8 mouse cellular contexts compared by ENCODE assay signal in genomic region chr8:126298296-126299093, GRCm38 (mm10). TPM values are rescaled to one million over a fixed set of nuclear protein-coding genes. Genes with fewer than 3 reads are reported as not detected.
DNase-seq lines count a peak whose midpoint lies in the region; ATAC-seq and TF ChIP-seq lines count a peak whose summit lies in the region.

TSS of gene Slc35f3 (plus strand) at chr8:126298558.

- 2% methylated on average over 72 of the region's 72 CpGs for WGBS in forebrain, embryonic 10.5 days
- 1% methylated on average over 52 of the region's 72 CpGs for WGBS in hindbrain, embryonic 15.5 days
- WGBS in lung, postnatal 0 days: 3% methylated on average over 52 of the region's 72 CpGs

- no peaks in the 10 kb centered on the region for H3K36me3 ChIP-seq in ES-Bruce4 (ENCODE audit: control insufficient read depth, insufficient read depth, low read length, poor library complexity, severe bottlenecking)
- H3K36me3 ChIP-seq in forebrain, embryonic 10.5 days (replicated peaks): no peaks in the 10 kb centered on the region
- H3K36me3 ChIP-seq in hindbrain, embryonic 15.5 days: no peaks in the 10 kb centered on the region
- H3K36me3 ChIP-seq in lung, postnatal 0 days (ENCODE audit: insufficient read depth, low read length): no peaks in the 10 kb centered on the region

- H3K27ac ChIP-seq in ES-Bruce4 (ENCODE audit: insufficient read depth, low read length): no peak within 1 kb of the TSS
- H3K27ac ChIP-seq in forebrain, embryonic 10.5 days: peak within 1 kb of the TSS; percentile 45
- peak within 1 kb of the TSS; percentile 38; the same call in 1 of the 2 replicates for H3K27ac ChIP-seq in hindbrain, embryonic 15.5 days (replicated peaks)
- no peak within 1 kb of the TSS for H3K27ac ChIP-seq in lung, postnatal 0 days (ENCODE audit: low read length)

- H3K4me3 ChIP-seq in ES-Bruce4 (ENCODE audit: low read depth, low read length): peak within 1 kb of the TSS; percentile 65
- peak within 1 kb of the TSS; percentile 66 for H3K4me3 ChIP-seq in forebrain, embryonic 10.5 days
- H3K4me3 ChIP-seq in hindbrain, embryonic 15.5 days: peak within 1 kb of the TSS; percentile 64
- H3K4me3 ChIP-seq in lung, postnatal 0 days (ENCODE audit: low read depth, low read length): peak within 1 kb of the TSS; percentile 31

- TF ChIP-seq POLR2A in ES-Bruce4 (IDR thresholded peaks at IDR 0.05; ENCODE audit: insufficient read depth, low read length): no peak

- H3K27me3 ChIP-seq in ES-Bruce4 (ENCODE audit: control insufficient read depth, insufficient read depth, low read length, poor library complexity, severe bottlenecking): peaks cover 2% of the 10 kb centered on the region; the same call in 1 of the 2 replicates
- H3K27me3 ChIP-seq in forebrain, embryonic 10.5 days (ENCODE audit: poor library complexity, severe bottlenecking): peaks cover 41% of the 10 kb centered on the region
- peaks cover 5% of the 10 kb centered on the region; the same call in 1 of the 2 replicates for H3K27me3 ChIP-seq in hindbrain, embryonic 15.5 days
- H3K27me3 ChIP-seq in lung, postnatal 0 days (replicated peaks; ENCODE audit: insufficient read depth, low read length): peaks cover 8% of the 10 kb centered on the region; the same call in 1 of the 2 replicates

- ATAC-seq in hindbrain, embryonic 15.5 days (ENCODE audit: low FRiP score, low read depth): peak; percentile 78
- ATAC-seq in lung, postnatal 0 days: peak; percentile 52
- no peak for ATAC-seq in activated CD4-positive, CD25-positive, alpha-beta regulatory T cell, adult 4 months

- H3K9ac ChIP-seq in ES-Bruce4 (ENCODE audit: low read depth, poor library complexity, severe bottlenecking): peak within 1 kb of the TSS; percentile 69
- peak within 1 kb of the TSS; percentile 64 for H3K9ac ChIP-seq in hindbrain, embryonic 15.5 days
- no peak within 1 kb of the TSS for H3K9ac ChIP-seq in lung, postnatal 0 days (replicated peaks; ENCODE audit: low read depth)

- no peak for TF ChIP-seq EP300 in ES-Bruce4 (IDR thresholded peaks at IDR 0.05; ENCODE audit: insufficient read depth, low read depth, low read length)
- TF ChIP-seq EP300 in lung, postnatal 0 days (IDR thresholded peaks at IDR 0.05): no peak

- no peaks in the 10 kb centered on the region for H3K9me3 ChIP-seq in ES-Bruce4 (replicated peaks; ENCODE audit: control insufficient read depth, insufficient read depth, low read length, poor library complexity, severe bottlenecking)
- no peaks in the 10 kb centered on the region for H3K9me3 ChIP-seq in forebrain, embryonic 10.5 days
- H3K9me3 ChIP-seq in hindbrain, embryonic 15.5 days: no peaks in the 10 kb centered on the region
- H3K9me3 ChIP-seq in lung, postnatal 0 days (ENCODE audit: low read length): no peaks in the 10 kb centered on the region

- no peaks in the 10 kb centered on the region for H3K4me1 ChIP-seq in ES-Bruce4 (ENCODE audit: control insufficient read depth, insufficient read depth, low read length)
- peaks cover 15% of the 10 kb centered on the region for H3K4me1 ChIP-seq in forebrain, embryonic 10.5 days
- peaks cover 16% of the 10 kb centered on the region for H3K4me1 ChIP-seq in hindbrain, embryonic 15.5 days (replicated peaks)
- no peaks in the 10 kb centered on the region for H3K4me1 ChIP-seq in lung, postnatal 0 days (ENCODE audit: insufficient read depth, low read depth, low read length)

- no peak for TF ChIP-seq CTCF in ES-Bruce4 (IDR thresholded peaks at IDR 0.05; ENCODE audit: low read depth, low read length)
- no peak for TF ChIP-seq CTCF in lung, postnatal 0 days (IDR thresholded peaks at IDR 0.05)

- peak; percentile 86 for DNase-seq in brain, adult 2 months (ENCODE audit: low read depth, low spot score)
- DNase-seq in forebrain, embryonic 10.5 days (ENCODE audit: extremely low spot score, low spot score): peak; percentile 55
- peak; percentile 64 to 68 for DNase-seq in layer of hippocampus, postnatal 36 days
- DNase-seq in lung, postnatal 0 days (ENCODE audit: low spot score): peak; percentile 33
- DNase-seq in right cerebral cortex, adult 2 months (ENCODE audit: low spot score in 2 of 2): peak; percentile 79

- peak within 1 kb of the TSS; percentile 97 for H3K4me2 ChIP-seq in hindbrain, embryonic 15.5 days
- peak within 1 kb of the TSS; percentile 64 for H3K4me2 ChIP-seq in lung, postnatal 0 days (replicated peaks; ENCODE audit: low read depth, low read length)

RNA-seq across cellular contexts. Expression of gene Slc35f3, which starts in this region (rescaled TPM):
- polyA plus RNA-seq in ES-Bruce4 (2011; ENCODE audit: insufficient read depth, insufficient read length, low read depth, missing spikeins): 0.29 TPM in 1 of 2 replicates, not detected in the other
- polyA plus RNA-seq in forebrain, embryonic 10.5 days (2016; fragmentation: Nextera tagmentation; extraction: Ambion mirVana): 0.06 and 0.07 TPM in 2 replicates
- 2.9 and 3.7 TPM in 2 replicates for polyA plus RNA-seq in hindbrain, embryonic 15.5 days (2015; fragmentation: Nextera tagmentation; extraction: Ambion mirVana)
- total RNA-seq in layer of hippocampus, postnatal 36 days (2021): 10 to 100 TPM; 42.4 to 45.3 TPM
- polyA plus RNA-seq in lung, postnatal 0 days (2015; fragmentation: Nextera tagmentation; extraction: Ambion mirVana): 0.38 and 0.67 TPM in 2 replicates
- polyA plus RNA-seq in activated CD4-positive, CD25-positive, alpha-beta regulatory T cell, adult 4 months (2017; shearing (Covaris generic)): not detected

Comparison
In these comparisons a context has a peak if more than half of its experiments do, and no peak if none do; other contexts are left out.
1. Peak in DNase-seq, H3K4me3 ChIP-seq and H3K27ac ChIP-seq in forebrain, embryonic 10.5 days; RNA of the gene not detected or under 1 TPM.
2. Peak in DNase-seq, ATAC-seq, H3K4me3 ChIP-seq and H3K4me2 ChIP-seq in lung, postnatal 0 days; RNA of the gene not detected or under 1 TPM.
3. DNase-seq: peak in every context shown above with its lines; median percentile 86 in brain, adult 2 months; 79 in right cerebral cortex, adult 2 months; 66 in layer of hippocampus, postnatal 36 days; 55 in forebrain, embryonic 10.5 days; 33 in lung, postnatal 0 days.